Mouse (Mus musculus): ENCODE measurements around the gene Prkar2b.

DNA sequence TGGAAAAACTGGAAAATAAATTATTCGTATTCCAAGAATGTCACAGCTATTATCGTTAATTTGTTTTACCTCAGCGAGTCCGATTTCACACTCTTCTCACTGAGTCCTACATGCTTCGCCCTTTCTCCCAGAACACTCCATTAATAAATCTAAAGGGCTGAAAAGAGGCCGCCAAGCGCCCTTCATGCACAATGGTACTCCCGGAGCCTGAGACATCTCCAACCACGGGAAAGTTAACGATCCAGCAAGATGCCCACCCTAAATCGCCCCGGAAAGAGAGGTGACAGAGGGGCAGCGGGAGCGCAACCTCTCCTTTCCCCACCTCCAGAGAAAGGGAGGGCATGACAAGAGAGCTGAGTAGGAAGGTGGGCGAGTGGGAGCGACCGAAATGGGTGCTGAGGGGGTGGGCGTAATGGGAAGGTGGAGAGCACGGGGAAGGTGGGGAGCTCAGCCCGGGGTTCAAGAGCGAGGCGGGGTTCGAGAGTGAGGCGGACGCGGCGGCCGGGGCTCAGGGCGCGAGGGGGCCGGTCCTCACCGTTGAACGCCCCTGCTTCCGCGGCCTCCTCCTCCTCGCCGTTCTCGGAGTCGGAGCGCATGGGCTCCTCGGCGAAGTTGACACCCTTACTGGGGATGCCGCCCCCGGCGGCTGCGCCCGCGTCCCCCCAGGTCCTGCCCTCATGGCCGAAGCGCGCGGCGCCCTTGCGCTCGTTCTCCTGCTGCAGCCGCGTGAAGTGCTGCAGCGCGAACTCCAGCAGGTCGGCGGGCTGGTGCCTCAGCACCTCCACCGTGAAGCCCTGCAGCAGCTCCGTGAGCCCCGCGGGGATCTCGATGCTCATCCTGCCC is 628 bp downstream of the Prkar2b start:
- no peak for TF ChIP-seq TAL1 (IDR thresholded peaks at IDR 0.05; ENCODE audit: low read length)
- TF ChIP-seq GATA1 (IDR thresholded peaks at IDR 0.05; ENCODE audit: low read length), result no peak

Measured in erythroblast, embryonic 14.5 days (primary cell).